Mouse (Mus musculus) embryo, embryonic 11.5 days (tissue): ENCODE results near the gene Notch2.
A peak's percentile ranks its signal among the peaks of the same experiment; 100 is the strongest.

ENCODE experiments used
- DNase-seq: peaks from one replicate; pipeline ENCODE4 v3.0.0-alpha.2; 2012; ENCODE audit warnings: low read depth, low spot score

Gene Notch2

DNA sequence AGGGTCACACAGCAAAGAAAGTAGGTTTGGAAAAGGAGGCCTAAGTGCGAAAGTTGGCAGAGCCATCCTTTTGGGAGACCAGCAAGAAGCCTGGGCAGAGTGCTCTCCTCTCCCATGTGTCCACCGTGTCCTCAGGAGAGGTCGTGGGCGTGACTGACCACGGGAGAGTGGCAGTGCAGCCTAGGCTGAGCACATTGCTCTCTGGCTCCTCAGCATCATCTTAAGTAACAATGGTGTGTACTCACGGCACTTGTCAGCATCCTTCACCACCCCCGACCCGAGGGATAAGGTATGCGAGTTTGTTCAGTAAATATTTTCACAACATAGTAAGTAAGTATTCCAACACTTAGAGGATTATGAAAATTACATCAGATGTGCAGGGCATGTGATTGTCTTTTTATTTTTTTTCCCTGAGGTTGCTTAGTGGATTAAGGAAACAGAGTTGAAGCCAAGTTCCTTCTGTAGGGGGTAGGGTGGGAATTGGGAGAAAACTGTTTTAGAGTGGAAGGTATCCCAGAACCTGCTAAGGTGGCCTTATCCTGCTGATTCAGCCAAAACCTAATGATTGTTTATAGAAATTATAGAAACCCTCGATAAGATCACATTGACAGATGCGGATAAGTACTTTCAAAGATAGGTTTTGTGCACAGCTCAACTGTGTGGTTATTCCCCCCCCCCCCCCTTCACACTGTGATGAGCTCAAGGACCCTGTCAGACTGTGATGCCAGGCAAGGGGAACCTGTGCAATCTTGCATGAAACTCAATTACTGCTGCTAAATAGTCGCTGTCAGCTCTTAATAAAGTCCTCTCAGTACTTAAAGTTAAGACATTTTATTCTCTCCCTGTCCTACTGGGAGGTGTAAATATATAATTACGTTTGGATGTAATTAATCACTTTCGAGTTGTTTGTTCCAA, 37.4 kb downstream of the Notch2 start:
- DNase-seq: no peak

DNA sequence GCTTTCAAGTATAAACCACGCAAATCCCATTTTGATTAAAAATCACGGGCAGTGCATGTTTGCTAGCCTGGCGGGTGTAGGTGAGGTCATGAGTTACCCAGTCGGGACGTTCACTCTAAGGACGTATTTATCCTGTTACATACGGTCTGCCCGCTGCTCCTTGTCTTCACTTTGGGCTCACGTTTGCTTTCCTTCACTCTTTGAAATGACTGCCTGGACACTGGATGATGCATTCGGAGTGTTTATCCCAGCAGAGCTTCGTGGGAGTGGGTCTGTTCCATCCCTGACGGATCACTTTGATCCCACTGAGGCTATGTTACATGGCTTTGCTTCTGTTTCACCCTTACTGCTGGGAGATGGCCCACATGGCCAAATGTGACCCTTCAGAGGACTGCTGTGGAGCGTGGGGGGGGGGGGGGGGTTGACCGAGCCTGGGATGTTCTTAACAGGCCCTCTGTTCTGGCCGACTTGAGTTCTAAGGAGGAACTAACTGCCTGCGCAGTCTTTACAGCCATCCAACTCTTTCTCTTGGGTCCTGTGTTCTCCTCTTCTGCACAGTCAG, 38.2 kb downstream of the Notch2 start:
- no peak for DNase-seq

DNA sequence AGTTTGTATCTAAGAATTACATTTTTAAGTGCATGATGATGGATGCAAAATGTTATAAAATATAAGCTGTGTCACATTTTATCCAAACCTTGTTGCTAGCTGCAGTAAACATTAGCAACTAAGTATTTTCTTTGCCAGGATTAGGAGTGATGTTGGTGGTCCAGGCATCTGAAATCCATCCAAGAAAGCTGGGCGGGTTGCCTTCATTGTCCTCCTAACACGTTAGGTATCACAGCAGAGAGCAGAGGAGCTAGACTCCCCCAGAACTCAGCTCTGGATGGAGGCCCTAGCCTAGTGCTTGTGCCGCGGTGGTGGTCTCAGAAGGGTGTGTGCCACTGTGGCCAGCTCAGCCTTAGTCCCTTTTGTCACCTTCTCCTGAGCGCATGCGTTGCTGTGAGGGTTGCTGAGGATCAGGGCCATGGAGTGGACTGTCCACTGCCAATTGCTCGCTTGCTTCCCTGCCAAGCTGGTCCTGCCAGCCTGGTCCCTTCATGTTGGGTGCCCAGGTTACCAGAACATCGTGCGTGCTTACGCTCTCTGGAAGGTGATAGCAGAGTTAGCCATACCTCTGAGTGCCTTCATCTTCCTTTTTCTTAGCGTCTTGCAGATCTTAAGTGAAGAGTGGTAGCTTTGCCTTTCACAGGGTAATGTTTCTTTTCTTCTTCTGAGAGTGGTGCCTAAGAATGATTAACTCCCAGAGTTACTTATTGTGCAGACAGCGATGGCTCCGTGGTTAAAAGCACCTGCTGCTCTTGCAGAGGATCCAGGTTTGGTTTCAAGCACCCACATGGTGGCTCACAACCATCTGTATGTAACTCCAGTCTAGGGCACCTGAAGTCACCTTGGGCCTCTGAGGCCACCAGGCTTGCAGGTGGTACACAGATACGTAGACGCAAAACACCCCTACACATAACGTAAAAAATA, 39.4 kb downstream of the Notch2 start:
- no peak for DNase-seq

DNA sequence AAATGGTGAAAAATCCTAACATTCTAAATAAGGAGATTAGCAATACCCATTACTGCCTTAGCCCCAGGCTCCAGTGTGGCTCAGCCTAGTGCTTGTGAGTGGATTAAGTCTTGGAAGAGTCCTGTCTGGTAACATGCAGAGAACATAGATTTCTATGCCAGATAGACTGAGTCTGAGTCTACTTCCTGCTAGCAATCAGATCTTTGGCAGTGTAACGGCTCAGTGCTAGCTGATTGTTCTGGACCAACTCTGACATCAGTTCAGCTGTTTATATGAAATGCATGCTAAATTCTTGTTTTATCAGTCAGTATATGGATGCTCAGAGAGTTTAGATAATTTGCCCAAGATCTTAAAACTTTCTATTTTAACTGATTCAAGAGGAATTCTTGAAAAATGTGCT, 40.5 kb downstream of the Notch2 start:
- DNase-seq: no peak

DNA sequence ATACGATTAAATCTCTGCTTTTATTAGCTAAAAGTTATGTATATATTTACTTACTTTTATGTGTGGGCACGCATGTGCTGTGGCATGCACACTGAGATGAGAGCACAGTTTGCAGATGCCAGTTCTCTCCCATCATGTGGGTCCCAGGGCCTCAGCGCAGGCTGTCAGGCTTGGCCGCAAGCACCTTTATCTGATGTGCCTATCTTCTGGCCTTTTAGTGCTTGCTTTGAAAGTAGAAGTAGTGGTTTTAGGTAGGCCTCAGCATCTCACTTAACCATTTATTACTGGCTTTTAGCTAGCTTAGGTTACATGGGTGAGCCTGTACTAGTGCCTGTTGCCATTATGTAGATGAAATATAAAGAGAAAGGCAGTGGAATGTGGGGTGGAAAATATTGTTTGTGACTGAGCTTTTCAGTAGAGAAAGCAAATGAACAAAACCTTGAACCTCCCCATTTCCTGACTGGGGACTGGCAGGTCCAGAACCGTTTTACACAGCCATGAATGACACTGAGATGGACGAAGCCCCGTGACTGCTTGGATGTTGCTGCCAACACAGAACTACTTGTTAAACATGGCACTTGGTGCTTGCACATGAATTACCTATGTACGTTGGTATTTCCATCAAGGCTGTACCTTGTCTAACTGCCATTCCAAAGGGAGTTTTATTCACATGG, 41.1 kb downstream of the Notch2 start:
- DNase-seq: no peak

DNA sequence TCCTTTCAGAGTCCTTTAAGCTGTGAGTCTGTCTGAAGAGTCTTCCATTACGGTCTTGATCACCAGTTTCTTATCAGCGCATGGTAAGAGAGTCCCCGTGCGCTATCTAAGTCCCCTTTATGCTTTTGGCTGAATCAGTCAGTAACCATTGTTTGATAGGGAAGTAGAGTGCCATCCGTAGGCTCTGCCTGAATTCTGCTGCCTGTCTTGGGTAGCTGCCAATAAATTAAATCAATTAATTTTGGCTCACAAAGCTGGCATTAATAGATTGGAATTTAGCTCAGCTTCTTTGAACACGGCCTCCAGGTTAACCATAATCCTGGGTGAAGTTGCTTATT, 41.6 kb downstream of the Notch2 start:
- DNase-seq: no peak

DNA sequence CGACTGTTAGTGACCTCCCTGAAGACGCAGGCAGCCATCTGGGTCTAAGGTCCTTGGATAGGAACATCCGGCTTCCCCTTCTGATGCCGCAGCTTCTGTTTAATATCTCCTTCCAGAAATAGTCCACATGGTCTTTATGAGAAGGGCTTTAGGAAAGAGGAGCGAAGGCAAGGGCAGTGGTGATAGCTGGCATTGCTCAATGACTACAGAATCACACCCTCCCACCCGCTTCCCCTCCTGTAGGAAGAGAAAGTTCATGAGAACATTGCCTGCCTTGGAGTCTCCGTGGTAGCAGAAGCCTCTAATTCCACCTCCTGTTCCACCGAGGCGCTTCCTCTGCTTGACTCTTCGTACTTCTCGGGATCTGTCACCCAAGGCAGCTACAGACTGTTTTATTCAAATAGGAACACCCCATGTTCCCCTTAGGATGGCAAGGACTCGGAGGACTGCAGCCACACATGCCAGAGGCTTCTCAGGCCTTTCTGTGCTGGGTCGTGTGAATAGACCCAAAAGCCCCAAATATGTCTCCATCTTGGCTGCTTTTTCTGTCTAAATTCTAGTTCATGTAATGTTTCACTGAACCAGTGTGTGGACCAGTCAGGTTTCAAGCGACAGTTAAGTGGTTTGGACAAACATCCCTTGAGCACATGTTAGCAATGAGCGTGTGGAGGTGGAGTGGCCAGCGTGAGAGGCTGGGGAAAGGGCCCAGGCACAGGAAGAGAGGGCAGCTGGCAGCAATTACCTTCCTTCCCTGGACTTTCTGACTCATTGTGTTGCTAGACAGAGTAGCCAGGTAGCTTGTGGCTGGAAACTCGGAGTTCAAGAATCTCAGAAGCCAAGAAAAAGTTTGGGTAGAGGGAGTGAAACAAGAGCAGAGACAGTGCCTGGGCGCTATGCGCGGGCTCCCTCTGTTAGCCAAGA, 42.7 kb downstream of the Notch2 start:
- DNase-seq: no peak

DNA sequence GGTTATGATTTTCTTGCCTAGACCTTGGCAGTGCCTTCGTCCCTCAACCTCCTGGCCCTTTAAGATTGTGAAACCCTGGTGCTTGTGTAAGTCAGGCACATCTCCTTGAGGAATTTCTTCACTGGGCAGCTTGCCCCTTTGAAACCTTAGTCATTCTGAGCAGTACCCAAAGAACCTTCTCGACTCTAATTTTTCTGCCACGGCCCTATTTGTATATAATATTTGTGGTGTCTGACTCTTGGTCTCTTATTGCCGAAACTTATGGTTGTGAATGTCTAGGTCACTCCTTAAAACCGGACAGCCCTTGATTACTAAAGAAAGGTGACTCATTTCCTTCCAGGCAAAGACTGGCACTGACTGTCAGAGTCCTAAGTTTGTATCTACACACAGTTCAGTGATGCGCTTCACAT, 43.6 kb downstream of the Notch2 start:
- DNase-seq: no peak

DNA sequence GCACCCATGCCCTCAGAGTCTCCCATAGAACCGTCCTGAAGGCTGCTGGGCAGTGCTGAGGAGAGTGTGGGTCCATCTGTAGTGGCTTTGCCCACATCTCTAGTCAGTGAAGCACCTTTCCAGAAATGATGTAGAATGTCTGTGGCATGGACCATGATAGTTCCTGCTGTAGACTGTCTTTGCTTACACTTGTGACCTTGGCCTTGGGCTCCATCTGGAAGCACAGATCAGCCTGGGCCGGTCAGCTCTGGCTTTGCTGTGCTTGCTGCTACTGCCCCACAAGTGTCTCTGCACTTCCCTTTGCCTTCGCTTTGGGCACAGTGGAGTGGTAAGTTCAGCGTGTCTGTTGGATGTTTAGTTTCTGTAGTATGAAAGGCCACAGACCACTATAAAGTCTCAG, 45.7 kb downstream of the Notch2 start:
- no peak for DNase-seq

DNA sequence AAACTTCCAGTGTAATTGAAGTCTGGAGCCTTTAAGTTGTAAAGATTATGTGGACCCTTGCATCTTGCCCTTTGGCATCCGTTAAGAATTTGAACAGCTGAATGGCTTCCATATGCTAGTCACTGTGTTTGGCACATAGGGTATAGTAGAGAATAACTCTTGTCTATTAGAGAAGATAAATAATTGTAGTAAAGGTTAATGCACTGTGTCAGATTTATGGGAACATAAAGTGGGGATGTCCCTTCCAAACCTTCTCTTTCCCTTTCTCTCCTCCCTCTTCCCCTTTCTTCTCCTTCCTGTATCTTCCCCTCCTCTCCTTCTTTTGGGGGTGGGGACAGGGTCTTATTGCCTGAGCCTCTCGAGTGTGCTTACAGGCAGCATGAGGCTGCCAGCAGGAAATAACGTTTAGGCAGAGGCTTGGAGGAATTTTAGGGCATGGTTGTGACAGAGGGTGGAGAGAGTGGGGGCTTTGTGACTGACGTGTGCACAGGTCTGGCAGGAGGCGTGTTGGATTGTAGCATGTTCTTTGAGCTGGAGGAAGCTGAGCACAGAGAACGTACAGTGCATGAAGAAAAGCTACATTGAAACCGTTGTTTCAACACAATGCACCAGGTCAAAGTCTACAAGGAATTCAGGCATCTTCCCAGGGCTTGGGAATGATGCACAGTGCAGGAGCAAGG, 47.8 kb downstream of the Notch2 start:
- DNase-seq: no peak

DNA sequence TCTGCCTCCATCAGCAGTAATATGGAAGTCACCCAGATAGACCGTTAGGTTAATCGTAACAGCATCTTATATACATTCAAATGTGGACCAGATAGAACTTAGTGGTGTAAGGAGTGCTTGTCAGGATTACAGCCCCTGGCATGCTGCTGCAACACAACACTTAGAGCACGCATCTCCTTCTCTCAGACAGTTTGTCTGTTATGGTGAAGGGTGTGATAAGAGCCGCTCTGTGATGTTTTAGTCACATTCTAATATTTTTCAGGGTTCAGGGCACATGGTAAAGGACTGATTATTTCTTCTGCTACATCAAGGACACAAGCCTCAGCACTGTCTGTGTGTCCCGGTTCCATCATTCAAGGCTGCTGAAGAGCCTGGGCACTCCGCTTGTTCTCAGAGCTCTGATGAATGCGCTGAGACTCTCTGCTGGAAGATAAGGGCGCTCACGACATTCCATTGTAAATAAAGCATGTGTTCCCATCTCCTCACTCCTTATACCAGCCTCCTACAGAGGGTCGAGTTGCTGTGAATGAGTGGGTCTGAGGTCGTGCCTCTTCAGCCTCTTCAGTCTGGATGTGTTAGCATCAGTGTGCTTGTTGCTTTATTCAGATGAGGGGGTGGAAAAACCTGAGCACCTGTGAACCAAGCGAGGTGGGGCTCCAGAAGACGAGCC, 48.5 kb downstream of the Notch2 start:
- DNase-seq: no peak

DNA sequence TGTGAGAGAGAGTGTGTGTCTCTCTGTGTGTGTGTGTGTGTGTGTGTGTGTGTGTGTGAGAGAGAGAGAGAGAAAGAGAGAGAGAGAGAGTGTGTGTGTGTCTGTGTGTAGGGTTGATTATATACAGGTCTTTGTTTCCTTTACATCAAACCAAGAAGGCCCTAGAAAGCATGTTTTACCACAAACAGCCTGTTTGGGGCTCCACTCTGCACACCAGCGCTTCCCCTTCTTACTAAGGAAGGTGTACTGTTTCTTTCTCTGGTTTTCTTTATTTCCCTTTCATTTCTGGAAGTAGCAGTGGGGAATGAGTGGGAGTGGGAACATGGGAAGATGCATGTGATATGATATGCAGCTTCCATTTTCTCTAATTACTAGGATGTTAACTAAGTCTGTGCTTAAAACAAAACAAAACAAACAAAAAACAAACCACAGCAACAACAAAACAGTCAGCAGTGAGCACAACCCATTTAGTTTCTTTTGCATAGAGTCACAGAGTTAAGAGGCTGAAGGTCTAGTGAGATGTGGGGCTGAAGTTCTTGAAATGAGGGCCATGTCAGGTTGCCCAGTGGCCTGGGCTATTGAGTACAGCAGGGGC, 49.4 kb downstream of the Notch2 start:
- no peak for DNase-seq

DNA sequence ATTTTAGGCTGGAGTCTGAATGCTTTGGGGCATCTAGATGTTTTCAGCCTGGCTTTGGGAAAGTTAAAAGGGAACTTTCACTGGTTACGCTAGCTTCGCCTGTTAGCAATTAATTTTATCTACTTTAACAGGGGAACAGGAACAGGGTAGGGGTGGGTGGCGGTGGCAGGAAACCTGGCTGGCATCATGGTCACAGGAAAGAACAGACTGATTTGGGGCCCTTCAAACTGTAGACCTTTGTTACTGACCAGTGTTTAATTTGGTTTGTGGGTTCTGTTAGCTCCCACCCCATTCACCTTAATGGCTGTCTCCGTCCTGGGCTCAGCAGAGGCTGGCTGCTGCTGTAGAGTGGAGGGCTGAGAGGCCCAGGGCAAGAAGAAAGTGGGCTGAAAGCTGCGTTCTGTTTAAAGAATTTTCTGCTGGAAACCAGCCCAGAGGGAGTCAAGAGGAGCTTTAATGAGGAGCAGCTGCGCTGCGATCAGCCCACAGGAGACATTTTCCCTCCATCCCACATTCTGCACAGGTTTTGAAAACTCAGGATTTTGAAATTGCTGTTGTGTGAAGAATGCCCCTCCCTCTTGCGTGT, 50.0 kb downstream of the Notch2 start:
- peak; percentile 59 for DNase-seq

DNA sequence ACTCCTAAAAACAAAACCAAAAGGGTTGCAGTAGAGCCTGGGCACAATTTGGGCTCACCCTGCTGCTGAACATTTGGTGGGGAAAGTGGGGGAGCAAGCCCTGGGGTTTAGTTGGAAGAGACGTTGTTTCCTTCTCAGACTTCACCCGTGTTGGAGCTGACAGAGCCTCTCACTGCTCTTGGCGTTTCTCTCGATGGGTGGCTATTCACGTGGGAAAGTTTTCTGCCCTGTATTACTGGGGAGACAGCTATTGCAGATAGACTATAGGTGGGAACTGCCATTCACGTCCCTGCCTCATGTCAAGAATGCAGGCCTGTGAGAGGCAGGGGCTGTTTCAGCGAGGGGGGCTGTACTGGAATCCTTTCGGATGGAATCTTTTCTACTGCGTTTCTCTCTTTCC, 50.5 kb downstream of the Notch2 start:
- DNase-seq: no peak

DNA sequence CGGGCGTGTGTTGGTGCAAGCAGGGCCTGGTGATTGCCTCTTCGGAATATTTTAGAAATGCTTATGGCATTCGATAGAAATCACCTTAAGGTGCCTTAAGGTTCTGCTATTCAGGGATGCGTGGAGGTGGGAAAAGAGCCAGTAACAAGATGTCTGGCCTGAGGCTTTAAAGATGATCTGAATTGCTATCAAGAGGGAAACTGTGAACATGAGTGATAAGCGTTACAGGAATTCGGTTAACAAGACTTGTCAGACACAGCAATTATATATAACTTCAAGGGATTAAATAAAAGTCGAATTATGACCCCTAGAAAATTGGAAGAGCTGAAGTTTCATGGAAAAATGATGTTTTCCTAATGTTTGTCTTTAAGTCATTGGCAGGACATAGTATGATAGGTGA, 51.7 kb downstream of the Notch2 start:
- no peak for DNase-seq

DNA sequence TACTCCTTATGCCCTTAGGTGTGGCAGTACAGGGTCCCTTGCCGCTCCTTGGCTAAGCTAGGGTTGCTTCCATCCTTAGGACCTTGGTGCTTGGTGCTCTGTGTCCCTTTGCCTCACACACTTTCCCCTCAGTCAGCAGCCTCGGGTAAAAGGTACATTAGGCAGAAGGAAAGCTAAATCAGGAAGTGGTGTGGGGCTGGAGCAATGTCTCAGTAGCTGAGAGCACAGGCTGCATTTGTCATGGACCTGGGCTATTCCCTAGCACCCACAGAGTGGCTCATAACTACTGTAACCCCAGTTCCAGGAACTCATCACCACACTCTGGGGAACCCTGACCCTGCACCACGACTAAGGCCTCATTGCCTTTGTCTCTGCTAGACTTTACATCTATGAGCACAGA, 53.1 kb downstream of the Notch2 start:
- DNase-seq: no peak

DNA sequence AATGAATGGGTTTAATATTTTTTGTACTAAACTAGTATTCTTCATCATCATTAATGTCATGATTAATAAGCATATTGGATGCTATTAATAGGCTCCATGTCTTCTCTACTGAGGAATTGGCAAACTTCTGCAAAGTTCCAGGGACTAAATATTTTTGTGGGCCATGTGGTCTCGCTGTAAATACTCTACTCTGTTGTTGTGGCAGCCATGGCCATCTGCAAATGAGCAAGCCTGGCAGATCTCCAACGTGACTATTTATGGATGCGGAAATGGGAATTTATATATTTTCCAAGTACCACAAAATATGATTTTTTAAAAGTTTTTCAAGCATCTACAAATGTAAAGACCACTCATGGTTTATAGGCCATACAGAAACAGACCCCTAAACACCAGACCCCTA, 54.1 kb downstream of the Notch2 start:
- no peak for DNase-seq

DNA sequence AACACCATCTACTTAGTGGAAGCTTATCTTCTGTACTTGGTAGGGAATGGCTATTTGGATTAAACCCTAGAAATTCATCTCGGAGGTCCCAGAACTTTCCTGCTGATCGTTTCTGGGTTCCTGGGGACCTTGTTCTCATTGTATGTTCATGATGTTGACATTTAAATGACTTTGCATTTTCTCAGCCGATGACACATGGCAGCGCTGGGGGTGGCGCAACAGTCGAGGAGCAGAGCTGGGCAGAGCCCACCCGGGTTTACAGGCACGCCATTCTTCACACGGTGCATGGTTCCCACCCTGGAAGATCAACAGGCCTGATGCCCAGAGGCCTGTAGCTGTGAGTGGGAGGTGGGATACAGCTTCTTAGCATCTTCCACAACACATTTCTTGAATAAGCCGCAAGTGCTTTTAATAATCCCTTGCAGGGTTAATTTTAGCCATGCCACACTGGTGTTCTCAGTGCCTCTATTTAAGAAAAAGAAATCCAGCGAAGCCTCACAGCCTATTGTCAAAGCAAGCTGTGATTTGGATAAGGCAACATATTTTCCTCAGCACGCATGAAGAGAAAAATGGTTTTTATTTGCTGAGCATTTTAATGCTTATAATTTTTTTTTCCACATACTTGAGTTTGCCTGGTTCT, 54.6 kb downstream of the Notch2 start:
- no peak for DNase-seq
